Mouse (Mus musculus) kidney, postnatal 10 days (tissue): ENCODE data around the gene Olfr1302.

Source experiments
- DNase-seq: peaks from one replicate; pipeline ENCODE4 v3.0.0; 2021; ENCODE audit warnings: mixed read lengths

The Olfr1302 gene

GRCm38 (mm10) chr2:111777129-111777528 lies at the start of gene Olfr1302:
Olfr1302 (plus strand) TSS chr2:111777429.
- DNase-seq = no peak

- no peak for DNase-seq
These were observed 26.5 kb upstream of the Olfr1302 start, which contains the start of gene Olfr1301 for GRCm38 (mm10) chr2:111750706-111751105. Olfr1301 (plus strand) TSS chr2:111751006.

DNA sequence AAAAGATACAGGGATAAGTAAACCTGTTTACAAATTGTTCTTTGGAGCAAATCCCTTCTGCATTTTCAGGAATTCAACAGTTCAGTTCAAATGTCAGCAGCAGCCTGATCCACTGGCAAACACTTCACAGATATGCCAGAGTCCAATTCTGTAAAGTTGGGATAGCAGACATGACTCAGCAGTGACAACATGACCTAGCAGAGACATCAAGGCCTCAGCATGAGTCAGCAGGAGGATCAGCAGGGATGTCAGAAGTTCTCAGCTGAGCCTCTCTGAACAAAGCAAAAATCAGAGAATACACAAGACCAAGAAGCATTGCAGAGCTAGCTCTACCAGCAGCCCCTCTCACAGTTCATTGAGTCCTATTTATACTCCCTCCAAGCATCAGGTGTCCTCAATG lies 35.7 kb downstream of the Olfr1302 start:
- no peak for DNase-seq

- no peak for DNase-seq
These were observed 43.0 kb downstream of the Olfr1302 start, which contains the start of gene Olfr1303 for GRCm38 (mm10) chr2:111820240-111820639. Olfr1303 (minus strand) TSS chr2:111820340.
